Mouse (Mus musculus) retina, postnatal 7 days (tissue): Measurements from ENCODE around the gene Gfra1.

Source experiments
- DNase-seq: peaks from one replicate; pipeline ENCODE4 v3.0.0-alpha.2; 2012; ENCODE audit warnings: low read depth, low spot score

Gene Gfra1

DNA sequence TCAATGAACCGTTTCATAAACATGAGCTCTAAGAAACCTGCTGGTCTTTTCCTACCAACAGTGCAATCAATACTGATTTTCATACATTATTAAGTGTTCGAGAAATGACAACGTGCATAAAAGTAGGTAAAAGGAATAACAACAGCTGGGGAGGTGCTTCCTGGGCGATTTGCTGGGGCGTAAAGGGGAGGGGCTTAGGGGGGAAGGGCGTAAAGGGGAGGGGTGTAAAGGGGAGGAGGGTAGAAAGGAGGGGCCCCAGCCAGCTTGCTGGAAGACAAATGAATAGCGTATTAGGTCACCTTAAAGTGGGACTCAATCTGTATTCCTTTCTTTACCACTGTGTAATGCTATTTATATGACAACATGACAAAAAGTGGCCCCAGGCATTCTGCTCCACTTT, 13.9 kb downstream of the Gfra1 start:
- DNase-seq = no peak

DNA sequence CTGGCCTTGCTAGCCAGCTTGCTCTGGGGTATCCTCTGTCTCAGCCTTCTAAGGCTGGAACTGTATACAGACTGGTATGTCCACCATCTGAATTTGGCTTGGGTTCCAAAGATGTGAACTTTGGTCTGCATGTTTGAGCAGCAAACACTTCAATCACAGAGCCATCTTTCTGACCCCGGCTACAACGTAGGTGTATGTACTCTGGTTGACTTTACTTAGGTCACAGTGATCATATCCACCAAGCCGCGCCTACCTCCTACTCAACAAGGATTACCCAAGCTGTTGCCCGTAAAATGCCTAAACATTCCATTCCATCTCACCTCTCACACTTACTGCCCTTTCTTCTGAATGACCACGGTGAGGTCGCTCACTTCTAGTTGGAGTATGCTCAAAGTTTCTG, 14.5 kb downstream of the Gfra1 start:
- no peak for DNase-seq

DNA sequence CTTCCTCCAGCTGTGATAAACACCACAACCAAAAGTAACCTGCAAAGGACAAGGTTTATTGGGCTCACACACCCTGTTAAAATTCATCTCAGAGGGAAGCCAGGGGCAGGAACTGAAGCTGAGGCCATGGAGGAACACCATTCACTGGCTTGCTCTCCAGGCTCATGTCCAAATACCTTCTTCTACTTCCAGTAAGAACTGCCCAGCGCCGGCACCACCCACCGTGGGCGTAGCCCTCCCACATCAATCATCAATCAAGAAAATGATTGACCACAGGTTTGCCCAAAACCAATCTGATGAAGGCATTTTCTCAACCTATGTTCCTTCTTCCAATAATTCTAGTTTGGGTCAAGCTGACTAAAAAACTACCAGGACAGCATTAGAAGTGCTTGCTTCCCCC, 16.9 kb downstream of the Gfra1 start:
- DNase-seq = no peak

DNA sequence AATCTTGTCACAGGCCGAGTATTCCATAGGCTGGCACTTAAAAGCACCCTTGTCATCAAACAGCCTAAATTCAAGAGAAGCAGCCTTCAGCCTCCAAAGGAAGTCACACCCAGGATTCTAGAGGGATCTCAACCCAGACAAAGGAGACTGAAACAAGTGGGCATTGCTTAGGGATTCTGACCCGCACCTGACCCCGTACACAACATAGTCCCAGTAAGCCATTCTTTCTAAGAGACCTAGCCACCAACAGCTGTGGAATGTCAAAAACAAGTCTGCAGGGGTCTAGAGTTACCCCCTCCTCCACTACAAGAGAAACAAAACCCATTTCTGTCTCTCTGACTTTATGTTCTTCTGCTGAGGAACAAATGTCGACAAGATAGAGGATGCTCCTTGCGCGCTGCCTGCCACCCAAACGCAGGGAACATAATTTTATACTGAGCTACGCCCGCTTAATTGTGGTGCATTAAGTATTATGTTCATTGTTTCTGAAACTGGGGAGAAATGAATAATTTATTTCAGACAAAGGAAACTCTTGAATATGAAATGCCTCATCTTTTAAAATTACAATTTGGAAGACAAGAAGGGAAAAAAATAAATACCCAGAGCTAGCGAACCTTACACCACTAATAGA, 18.2 kb downstream of the Gfra1 start:
- no peak for DNase-seq

DNA sequence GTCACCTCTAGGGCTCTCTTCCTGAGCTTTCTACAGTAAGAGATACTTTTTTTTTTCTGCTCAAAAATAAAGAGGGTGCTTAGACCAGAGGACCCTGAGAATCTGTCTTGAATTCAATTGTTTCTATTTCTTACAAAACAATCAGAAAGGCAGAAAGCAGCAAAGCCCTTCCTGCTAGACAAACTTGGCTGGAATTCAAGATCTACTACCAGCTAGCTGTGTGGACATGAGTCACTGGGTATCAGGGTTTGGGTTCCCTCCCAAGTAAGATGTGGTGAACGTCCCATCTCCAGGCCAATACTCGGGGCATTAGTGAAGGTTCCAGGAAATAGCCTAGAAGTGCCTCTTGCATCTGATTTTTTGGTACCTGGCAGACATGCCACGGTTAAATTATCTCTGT, 18.8 kb downstream of the Gfra1 start:
- DNase-seq = no peak

DNA sequence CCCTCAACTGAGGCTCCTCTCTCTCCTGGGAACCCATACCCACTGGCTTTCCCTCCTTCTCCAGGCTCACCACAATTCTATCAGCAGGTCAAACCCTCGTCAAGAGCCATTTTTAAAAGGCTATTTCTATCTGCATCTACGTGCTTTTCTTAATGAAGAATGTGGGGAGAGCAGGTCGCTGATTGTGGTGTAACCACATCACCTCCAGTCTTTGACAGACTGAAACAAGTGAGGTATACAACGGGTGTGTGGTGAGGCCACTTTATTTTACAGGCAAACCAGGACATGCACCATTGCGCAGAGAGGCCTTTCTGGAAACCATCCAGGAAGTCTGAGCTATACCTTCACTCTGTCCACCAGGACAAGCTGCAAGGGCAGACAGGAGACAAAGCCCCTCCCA, 19.8 kb downstream of the Gfra1 start:
- no peak for DNase-seq

DNA sequence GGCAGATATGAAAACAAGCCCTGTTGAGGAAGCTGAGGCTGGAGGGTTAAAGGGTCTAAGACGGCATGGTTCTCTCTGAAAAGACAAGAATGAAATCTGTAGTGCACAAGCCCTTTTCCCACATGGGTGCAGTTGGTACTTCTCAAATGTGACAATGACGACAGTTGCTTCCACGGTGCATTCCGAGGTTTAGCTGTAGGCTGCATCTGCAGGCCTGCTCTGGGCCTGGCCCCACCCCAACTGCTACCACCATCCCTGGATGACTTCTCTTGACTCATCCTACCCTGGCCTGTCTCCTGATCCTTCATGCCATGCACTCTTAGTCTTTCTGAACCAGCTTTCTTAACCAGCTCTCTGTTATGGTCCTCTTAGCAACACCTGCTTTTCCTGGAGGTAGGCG, 22.9 kb downstream of the Gfra1 start:
- no peak for DNase-seq

DNA sequence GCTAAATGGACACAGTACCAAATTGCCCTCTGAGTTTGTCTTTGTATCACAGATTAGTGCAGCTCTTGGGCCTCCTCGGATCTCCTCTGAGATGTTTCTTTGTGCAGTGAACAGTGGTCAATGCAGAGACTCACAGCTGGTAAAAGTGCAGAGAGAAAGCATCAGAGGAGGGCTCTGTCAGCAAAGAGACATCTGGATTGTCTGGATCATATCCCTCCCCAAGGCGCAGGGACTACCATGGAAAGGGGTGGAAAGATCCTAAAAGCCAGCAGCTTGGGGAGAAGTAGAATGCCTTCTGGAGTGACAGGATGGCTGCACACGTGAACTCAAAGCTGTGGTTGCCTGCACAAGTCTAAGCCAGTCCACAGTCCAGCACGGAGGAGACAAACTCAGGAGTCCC, 27.2 kb downstream of the Gfra1 start:
- no peak for DNase-seq

DNA sequence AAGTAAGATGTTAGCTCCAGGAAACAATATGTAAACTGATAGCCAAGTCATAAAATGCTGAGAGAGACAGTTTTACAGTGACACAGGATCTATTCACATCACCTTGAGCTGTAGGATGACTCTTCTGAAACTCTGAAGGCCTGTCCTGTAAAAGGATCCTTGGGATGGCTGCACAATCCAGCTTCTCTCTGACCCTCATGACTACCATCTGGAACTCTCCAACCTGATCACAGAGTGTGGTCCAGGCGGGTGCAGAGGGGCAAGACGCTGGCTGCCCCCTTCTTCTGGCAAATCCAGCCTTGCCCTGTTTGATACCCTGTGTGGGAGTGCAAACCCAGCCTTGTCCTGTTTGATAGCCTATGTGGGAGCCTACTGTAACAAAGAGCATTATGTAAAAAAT, 28.4 kb downstream of the Gfra1 start:
- DNase-seq = no peak

DNA sequence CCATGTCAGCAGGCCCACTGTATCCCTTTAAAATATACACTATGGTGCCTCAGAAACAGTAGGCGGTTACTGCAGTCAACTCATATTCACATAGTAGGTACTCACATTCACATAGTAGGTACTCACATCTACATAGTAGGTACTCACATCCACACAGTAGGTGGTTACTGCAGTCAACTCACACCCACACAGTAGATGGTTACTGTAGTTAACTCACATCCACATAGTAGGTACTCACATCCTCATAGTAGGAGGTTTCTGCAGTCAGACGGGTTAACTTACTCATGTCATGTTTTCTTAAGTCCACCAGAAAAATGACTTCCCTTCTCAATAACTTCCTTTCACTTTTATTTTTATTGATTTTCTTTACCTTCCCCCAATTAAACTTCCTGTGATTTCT, 30.8 kb downstream of the Gfra1 start:
- no peak for DNase-seq

DNA sequence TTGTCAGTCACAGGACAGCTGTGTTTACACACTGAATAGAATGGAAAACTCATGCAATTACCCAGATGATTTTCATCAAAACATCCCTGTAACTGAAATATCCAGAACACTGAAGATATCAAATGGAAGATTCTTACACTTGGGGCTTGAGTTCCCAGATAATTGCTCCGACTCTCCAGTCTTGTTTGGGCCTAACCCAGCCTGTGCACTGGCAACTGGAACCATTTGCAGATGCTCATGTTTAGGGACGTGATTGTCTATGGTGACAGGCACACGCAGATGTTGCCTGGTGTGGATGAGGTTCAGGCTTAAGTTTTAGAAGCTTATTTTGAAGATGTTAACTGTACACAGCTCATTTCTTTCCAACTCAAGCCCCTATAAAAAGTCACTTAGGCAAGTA, 31.5 kb downstream of the Gfra1 start:
- no peak for DNase-seq

DNA sequence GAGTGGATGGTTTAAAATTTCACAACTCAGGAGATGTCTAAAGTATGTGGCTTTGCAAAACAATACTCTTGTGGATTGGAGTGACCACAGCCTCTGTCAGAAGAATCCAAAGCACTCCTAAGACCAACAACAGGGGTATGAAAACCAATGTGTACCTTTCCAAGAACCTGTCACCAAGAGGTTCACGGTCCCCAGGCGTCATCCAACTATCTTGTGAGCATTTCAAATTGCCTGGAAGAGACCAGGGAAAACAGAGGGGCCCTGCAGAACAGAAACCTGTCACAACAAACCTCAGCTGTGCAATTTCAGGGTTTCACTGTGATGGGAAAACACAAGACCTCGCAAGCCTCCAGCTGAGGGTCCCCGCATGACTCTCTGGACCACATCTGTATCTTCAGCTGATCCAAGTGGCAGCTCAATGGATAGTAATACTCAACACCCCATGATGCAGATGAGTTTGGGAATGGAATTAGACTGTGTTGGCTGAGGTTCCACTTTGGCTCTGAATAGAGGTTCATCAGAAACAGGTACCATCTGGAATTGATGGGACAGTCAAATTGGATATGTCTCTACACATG, 32.7 kb downstream of the Gfra1 start:
- no peak for DNase-seq

DNA sequence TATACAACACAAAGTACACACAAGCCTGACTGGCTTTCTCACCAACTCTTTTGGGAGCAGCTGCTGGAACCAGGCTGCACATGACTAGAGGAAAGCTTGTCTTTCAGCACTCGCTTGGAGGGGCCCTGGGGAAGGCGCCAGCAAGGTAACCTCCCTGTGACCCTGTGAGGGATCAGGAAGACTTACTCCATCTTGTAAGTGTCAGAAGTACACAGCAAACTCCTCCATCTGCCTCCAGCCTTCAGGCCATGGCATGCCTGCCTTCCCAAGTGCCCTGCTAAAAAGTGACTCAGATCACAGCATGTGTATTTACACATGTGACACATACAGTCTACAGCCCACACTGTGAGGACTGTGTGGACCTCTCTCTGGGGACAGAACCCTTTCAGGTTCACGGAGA, 36.0 kb downstream of the Gfra1 start:
- no peak for DNase-seq

DNA sequence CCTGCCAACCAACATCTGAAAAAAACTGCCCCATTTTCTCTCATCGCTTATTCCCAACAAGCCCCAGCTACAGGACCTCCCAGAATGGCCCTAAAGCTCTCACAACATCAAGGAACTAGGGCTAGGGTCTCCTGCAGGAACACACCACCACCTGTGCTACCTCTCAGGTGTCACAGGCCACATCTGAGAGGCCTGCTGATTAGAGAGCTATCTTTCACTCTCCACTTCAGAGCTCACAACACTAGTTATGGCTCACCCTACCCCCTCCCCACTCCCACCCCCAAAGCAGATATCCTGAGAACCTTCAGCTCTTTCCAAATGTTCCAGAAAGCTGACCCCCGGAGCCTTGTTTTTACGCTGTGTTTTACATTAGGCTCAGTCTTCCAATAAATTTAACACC, 36.4 kb downstream of the Gfra1 start:
- no peak for DNase-seq

DNA sequence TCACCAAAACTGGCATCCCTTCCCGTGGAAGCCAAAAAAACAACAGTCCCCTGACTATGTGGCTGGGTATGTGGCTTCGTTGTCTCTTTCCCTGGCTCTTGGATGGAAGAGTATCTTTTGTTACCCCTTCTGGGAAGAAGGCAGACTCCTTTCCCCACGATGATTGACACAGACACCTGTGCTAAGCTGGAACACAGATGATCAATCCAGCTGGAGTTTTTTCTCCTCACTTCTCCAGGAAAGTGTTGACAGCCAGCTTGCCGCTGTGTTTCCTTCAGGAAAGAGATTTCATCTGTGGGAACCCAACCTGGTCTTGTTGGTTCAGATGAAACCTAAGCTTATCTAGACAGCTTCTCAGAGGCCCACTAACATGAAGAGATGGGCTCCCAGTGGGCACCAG, 40.5 kb downstream of the Gfra1 start:
- no peak for DNase-seq

DNA sequence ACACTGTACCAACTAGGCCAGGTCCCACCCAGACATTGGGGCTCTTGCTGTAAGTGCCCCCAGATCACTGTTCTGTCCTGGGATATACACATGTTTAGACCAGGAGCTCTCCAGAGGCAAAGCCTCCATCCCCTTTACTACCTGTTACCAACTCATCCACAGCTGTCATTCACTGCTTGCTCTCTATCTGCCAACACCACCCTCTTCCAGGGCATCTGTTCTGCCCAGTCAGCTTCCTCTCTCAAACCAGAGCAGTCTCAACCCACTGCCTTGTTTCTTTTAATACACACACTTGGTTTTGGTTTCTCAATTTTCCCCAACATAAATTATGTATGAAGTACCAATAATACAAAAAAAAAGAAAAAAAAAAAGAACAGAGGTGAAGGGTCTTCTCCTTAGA, 41.0 kb downstream of the Gfra1 start:
- no peak for DNase-seq

DNA sequence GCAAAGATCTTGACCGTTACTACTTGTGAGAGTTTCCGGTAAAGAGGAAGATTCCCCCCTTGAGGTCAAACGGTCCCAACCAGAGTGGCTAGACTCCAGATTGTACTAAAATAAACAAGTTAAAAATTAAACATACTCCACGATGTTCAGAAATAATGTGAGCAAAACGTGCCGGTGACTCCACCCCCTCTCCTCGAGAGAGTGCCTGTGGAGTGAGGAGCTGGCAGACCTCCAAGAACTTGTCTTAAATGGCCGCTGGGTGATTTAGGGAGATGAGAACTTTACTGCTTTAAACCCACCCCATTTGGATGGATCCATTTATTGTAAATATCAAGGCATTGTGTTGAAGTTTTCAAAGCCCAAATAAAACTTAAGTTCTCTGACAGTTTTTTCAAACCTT, 42.4 kb downstream of the Gfra1 start:
- no peak for DNase-seq

DNA sequence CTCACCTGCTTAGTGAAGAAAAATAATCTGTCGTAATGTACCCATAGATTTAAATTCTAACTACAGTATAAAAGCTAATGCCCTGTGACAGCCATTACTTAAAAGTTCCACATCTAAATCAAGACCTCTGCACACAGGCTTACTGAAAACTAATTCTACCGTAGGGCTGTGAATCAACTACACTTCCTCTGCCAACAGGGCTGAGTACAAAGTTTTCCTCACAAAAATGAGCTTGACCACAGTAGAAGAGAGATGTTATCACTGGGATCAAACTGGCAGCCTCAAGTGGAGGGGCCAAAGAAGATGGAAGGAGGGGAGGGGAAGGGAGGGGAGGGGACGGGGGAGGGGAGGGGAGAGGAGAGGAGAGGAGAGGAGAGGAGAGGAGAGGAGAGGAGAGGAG, 42.9 kb downstream of the Gfra1 start:
- DNase-seq = no peak

DNA sequence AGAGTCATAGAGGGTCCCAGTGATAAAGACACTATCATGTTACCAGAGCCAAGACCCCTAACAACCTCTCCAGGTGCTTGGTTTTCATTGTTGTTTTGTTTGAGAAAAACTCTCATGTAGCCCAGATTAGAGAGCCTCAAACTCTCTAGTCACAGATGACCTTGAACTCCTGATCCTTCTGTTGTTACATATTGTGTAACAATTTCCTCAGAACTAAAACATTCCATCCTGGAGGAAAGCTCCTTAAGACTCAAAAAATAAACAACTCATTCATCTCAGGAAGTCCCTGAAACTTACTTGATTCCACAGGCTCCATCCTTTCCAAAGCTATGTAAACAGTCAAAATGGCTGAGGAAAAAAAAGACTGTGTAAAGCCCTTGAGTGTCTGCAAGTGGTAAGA, 49.0 kb downstream of the Gfra1 start:
- DNase-seq = no peak

DNA sequence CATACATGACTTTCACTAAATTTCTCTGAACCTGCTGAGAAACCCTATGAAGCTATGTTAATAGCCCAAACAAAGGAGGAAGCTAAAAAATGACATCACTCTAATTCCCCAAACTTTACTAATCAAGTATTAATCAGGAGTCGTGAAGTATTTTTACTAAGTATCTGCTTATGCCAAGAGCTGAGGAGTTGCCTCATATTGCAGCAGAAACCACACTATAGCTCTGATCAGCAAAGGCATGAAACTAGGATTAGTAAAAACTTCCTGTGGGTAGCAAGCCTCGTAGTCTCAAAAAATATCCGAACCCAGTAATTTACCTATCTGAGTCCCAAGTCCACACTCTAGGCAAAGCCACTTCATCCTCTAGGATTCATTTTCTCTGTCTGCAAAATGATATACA, 55.5 kb downstream of the Gfra1 start:
- no peak for DNase-seq

DNA sequence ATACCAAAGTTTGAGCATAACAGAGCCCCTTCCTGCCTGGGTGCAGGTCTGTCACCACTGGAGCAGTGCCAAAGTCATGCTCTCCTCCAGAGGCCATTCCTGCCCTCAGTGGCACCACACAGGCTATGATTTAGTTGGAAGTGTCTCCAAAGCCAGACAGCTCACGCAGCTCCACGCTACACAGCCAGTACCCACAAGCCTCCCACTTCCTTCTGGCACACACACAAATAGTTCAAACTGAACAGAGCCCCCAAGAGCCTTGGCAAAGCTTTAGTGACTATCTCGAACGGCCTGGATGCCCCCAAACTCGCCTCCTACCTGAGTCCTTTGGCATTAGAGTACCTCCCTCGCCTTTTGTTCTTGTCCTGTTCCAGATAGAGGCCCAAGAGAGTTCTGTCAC, 56.5 kb downstream of the Gfra1 start:
- no peak for DNase-seq

DNA sequence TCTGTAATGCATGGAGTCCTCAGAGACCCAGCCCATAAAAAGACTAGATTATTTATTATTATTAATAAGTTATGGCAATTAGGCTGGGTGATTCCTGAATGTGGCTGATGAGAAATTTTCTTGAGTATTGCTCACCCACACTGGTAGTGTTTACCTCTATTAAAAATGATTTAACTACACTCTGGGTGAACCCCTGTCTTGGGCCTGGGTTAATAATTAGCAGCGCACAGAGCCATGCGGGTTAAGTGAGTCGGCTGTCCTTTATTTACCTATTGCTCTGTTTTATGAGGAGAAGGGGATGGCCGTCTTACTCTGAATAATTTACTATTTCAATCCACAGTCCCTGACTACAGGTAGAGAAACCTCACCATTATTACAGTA, 59.1 kb downstream of the Gfra1 start:
- DNase-seq = no peak

DNA sequence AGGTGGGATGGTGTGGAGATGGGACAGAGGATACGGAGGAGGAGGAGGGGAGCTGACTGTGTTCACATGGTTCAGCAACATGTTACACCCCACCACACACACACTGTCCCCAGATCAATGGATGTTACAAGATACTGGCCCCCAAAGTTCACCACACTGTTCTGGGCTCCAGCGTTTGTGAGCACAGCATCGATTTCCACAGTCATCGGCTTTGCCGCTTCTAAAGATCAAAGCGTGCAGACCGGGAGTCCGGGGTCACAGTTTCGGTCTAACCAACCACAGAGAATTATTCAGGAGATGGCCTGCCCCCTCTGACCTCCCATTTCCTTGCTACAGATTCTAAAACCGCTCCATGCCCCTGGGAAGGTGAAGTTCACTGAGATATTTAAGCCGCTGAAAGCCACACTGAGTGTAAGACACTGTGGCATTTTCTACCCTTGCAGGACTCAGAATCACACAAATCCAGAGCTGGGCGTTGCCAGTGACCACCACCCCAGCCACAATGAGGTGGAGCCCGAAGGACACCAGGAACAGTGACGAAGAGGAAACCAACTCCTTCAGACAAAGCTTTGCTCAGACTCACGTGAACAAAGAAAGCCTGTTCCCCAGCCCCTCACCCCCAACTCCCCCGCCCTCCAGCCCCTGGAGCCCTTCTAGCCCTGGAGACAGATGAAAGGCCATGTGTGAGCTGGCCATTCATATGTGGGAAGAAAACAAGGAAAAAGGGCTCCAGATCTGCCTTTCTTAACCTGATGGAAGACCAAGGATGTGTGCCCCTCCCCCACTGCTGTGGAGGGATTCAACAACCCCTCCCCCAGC, 59.7 kb downstream of the Gfra1 start:
- no peak for DNase-seq
